Mouse (Mus musculus): ENCODE data around the gene Fitm2.
"Not testable (repeated sequence)": the region's sequence is repeated elsewhere in the genome, so short reads cannot be mapped to it uniquely, and the experiment has no call there.

The Fitm2 gene

GRCm38 (mm10) chr2:163462801-163463200 lies 9.6 kb downstream of the Fitm2 start:
- DNase-seq, result no peak

- DNase-seq, result no peak
Observed at GRCm38 (mm10) chr2:163462386-163462785, 10.0 kb downstream of the Fitm2 start.

GRCm38 (mm10) chr2:163461307-163461706 lies 11.1 kb downstream of the Fitm2 start:
- DNase-seq, result not testable (repeated sequence)

- no peak for DNase-seq
Observed at GRCm38 (mm10) chr2:163460622-163461021, 11.8 kb downstream of the Fitm2 start.

- DNase-seq, result no peak
Observed at GRCm38 (mm10) chr2:163459380-163459779, 13.0 kb downstream of the Fitm2 start.

- DNase-seq, result no peak
Observed at GRCm38 (mm10) chr2:163458539-163459265, 13.7 kb downstream of the Fitm2 start.

- DNase-seq, result no peak
Observed at GRCm38 (mm10) chr2:163453378-163453777, 19.1 kb downstream of the Fitm2 start.

GRCm38 (mm10) chr2:163452738-163453137 lies 19.7 kb downstream of the Fitm2 start:
- DNase-seq, result no peak

- DNase-seq, result no peak
Observed at GRCm38 (mm10) chr2:163450668-163451295, 21.6 kb downstream of the Fitm2 start.

- no peak for DNase-seq
Observed at GRCm38 (mm10) chr2:163449276-163449675, 23.2 kb downstream of the Fitm2 start.

GRCm38 (mm10) chr2:163447375-163447774 lies 25.1 kb downstream of the Fitm2 start:
- DNase-seq, result no peak

GRCm38 (mm10) chr2:163444017-163444416 lies 28.4 kb downstream of the Fitm2 start:
- no peak for DNase-seq

GRCm38 (mm10) chr2:163443543-163443942 lies 28.9 kb downstream of the Fitm2 start:
- no peak for DNase-seq

GRCm38 (mm10) chr2:163439488-163439887 lies 32.9 kb downstream of the Fitm2 start:
- DNase-seq, result no peak

GRCm38 (mm10) chr2:163438619-163439451 lies 33.6 kb downstream of the Fitm2 start:
- DNase-seq, result no peak

- no peak for DNase-seq
Observed at GRCm38 (mm10) chr2:163438246-163438618, 34.2 kb downstream of the Fitm2 start, which contains the start of gene Gdap1l1. Gdap1l1 (plus strand) TSS chr2:163438476.

- no peak for DNase-seq
Observed at GRCm38 (mm10) chr2:163437800-163438199, 34.6 kb downstream of the Fitm2 start.

- DNase-seq, result no peak
Observed at GRCm38 (mm10) chr2:163433971-163434370, 38.5 kb downstream of the Fitm2 start.

- DNase-seq, result no peak
Observed at GRCm38 (mm10) chr2:163431289-163431688, 41.1 kb downstream of the Fitm2 start.

GRCm38 (mm10) chr2:163428346-163429011 lies 44.0 kb downstream of the Fitm2 start:
- DNase-seq, result no peak

GRCm38 (mm10) chr2:163424597-163424996 lies 47.8 kb downstream of the Fitm2 start, which contains the start of gene Oser1:
Oser1 (minus strand) TSS chr2:163424697.
- no peak for DNase-seq

GRCm38 (mm10) chr2:163422895-163423660 lies 49.4 kb downstream of the Fitm2 start:
- peak; percentile 40 for DNase-seq
